In the genomic region with DNA sequence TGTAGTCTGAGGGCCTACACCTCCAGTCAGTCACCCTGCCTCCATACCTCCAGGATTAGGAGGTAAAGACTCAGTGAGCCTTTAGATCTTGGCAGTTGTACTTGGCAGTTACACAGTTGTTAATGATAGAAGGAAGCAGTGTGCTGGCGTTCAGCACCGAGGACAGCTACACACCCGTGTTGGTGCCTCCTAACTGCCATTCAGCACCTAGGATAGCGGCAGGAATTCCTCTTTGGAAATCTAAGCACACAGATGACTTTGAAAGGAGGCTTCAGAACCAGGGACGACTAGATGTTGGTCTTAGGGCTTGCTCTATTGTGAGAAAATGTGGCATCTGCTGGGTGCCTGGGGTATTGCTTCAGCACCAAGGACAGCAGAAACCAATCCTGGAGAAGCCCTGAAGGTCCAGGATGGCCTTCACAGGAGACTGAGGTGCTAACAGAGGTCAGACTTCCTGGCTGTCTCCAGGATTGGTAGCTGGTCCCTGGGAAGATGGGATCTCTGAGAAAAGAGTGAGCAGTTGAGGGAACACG, we compare ENCODE assay signal across 8 mouse cellular contexts. TPM values are rescaled to one million over a fixed set of nuclear protein-coding genes. Genes with fewer than 3 reads are reported as not detected.
DNase-seq lines count a peak whose midpoint lies in the region; ATAC-seq and TF ChIP-seq lines count a peak whose summit lies in the region.

No protein-coding gene starts in this region.

- DNase-seq in CD4-positive, CD25-positive, alpha-beta regulatory T cell, adult 2 months (ENCODE audit: low read depth, low spot score), result peak; percentile 54
- DNase-seq in CH12.LX (ENCODE audit: extremely low read depth), result peak; percentile 28
- peak; percentile 71 for DNase-seq in c-Kit-positive CD71-positive TER-119-negative erythroid progenitor cells, embryonic 14.5 days (ENCODE audit: low read depth)
- peak; percentile 72 for DNase-seq in hindbrain, postnatal 0 days (ENCODE audit: low spot score)
- peak; percentile 73 for DNase-seq in liver, embryonic 11.5 days (ENCODE audit: low spot score)
- peak; percentile 72 for DNase-seq in retina, postnatal 1 day
- DNase-seq in cerebellum, adult 18-20 months, result no peak

- TF ChIP-seq RAD21 in CH12.LX (IDR thresholded peaks at IDR 0.05; ENCODE audit: low read depth, low read length), result no peak

- no peaks in the 10 kb centered on the region for H3K27me3 ChIP-seq in CH12.LX (replicated peaks)
- H3K27me3 ChIP-seq in hindbrain, postnatal 0 days (ENCODE audit: insufficient read depth, low read length), result no peaks in the 10 kb centered on the region
- no peaks in the 10 kb centered on the region for H3K27me3 ChIP-seq in liver, embryonic 11.5 days (replicated peaks; ENCODE audit: control insufficient read depth, insufficient read depth, low read length)

- H3K4me1 ChIP-seq in CH12.LX (ENCODE audit: control insufficient read depth in 1 of 2, insufficient read depth in 2 of 2), result no peaks in the 10 kb centered on the region
- no peaks in the 10 kb centered on the region for H3K4me1 ChIP-seq in hindbrain, postnatal 0 days (ENCODE audit: insufficient read depth, low read length)
- H3K4me1 ChIP-seq in liver, embryonic 11.5 days (replicated peaks; ENCODE audit: control insufficient read depth, insufficient read depth, low read length), result peaks cover 23% of the 10 kb centered on the region

- H3K4me3 ChIP-seq in CH12.LX (replicated peaks in 1 of 3; ENCODE audit: low read depth in 2 of 3, low read length in 2 of 3, poor library complexity in 1 of 3), result no peak overlapping the region
- no peak overlapping the region for H3K4me3 ChIP-seq in hindbrain, postnatal 0 days (ENCODE audit: low read length)
- H3K4me3 ChIP-seq in liver, embryonic 11.5 days (ENCODE audit: low read depth, low read length), result no peak overlapping the region

- H3K27ac ChIP-seq in CH12.LX (ENCODE audit: insufficient read depth, low read depth), result no peak overlapping the region
- no peak overlapping the region for H3K27ac ChIP-seq in hindbrain, postnatal 0 days
- H3K27ac ChIP-seq in liver, embryonic 11.5 days (ENCODE audit: low read depth, low read length), result no peak overlapping the region

- no peak for TF ChIP-seq POLR2A in CH12.LX (IDR thresholded peaks at IDR 0.05; ENCODE audit: low read depth, low read length)

- TF ChIP-seq EP300 in CH12.LX (IDR thresholded peaks at IDR 0.05; ENCODE audit: low read length), result no peak

- WGBS in hindbrain, postnatal 0 days, result 22% methylated on average over 6 of the region's 6 CpGs
- WGBS in liver, embryonic 11.5 days, result 20% methylated on average over 6 of the region's 6 CpGs

- no peaks in the 10 kb centered on the region for H3K79me2 ChIP-seq in CH12.LX (replicated peaks; ENCODE audit: control insufficient read depth, extremely low read depth, insufficient read depth, poor library complexity, severe bottlenecking)

- no peak overlapping the region for H3K4me2 ChIP-seq in CH12.LX (ENCODE audit: insufficient read depth, low read depth, poor library complexity, severe bottlenecking)
- H3K4me2 ChIP-seq in hindbrain, postnatal 0 days (ENCODE audit: low read depth, low read length), result no peak overlapping the region
- no peak overlapping the region for H3K4me2 ChIP-seq in liver, embryonic 11.5 days

- H3K9me3 ChIP-seq in CH12.LX (replicated peaks; ENCODE audit: low read length), result no peaks in the 10 kb centered on the region
- no peaks in the 10 kb centered on the region for H3K9me3 ChIP-seq in hindbrain, postnatal 0 days (ENCODE audit: low read length)
- no peaks in the 10 kb centered on the region for H3K9me3 ChIP-seq in liver, embryonic 11.5 days (ENCODE audit: control insufficient read depth, low read length)

- H3K9ac ChIP-seq in CH12.LX (ENCODE audit: insufficient read depth, low read depth), result no peak overlapping the region
- H3K9ac ChIP-seq in hindbrain, postnatal 0 days (replicated peaks; ENCODE audit: low read length), result no peak overlapping the region
- no peak overlapping the region for H3K9ac ChIP-seq in liver, embryonic 11.5 days (ENCODE audit: low read depth, low read length)

- peaks cover 66 to 99% of the 10 kb centered on the region in 2 experiments for H3K36me3 ChIP-seq in CH12.LX (replicated peaks in 1 of 2; ENCODE audit: control insufficient read depth in 1 of 2, insufficient read depth in 1 of 2, low read length in 1 of 2)
- H3K36me3 ChIP-seq in hindbrain, postnatal 0 days (ENCODE audit: insufficient read depth, low read length), result peaks cover 35% of the 10 kb centered on the region; the same call in 1 of the 2 replicates
- H3K36me3 ChIP-seq in liver, embryonic 11.5 days (ENCODE audit: control insufficient read depth, insufficient read depth, low read length), result peaks cover 21% of the 10 kb centered on the region; the same call in 1 of the 2 replicates

- dilution Hi-C loops in CH12.LX (cut with MboI; ENCODE audit: extremely low pct_ligation_motif_present, extremely low pct_unique_long_range_greater_than_20kb, low sequenced_read_pairs), result no loop called here

- in situ Hi-C loops in CH12.LX (cut with MboI; ENCODE audit: low pct_ligation_motif_present, low pct_unique_long_range_greater_than_20kb, low sequenced_read_pairs), result no loop called here

- ATAC-seq in CD4-positive, CD25-positive, alpha-beta regulatory T cell, adult 4 months, result no peak
- 0 out of 2 replicates have a peak, but pooled peaks have one; percentile 56 for ATAC-seq in hindbrain, postnatal 0 days
- no peak for ATAC-seq in liver, embryonic 11.5 days (replicated peaks; ENCODE audit: low FRiP score)

- TF ChIP-seq CTCF in CH12.LX (conservative IDR thresholded peaks at IDR 0.05 in 1 of 2, IDR thresholded peaks at IDR 0.05 in 1 of 2; ENCODE audit: low read depth in 2 of 2, low read length in 2 of 2), result no peak
- 0 out of 2 replicates have a peak, but pooled peaks have one; percentile 12 for TF ChIP-seq CTCF in hindbrain, postnatal 0 days (IDR thresholded peaks at IDR 0.05; ENCODE audit: low read depth)

TF ChIP-seq in CH12.LX, 34 proteins besides CTCF, POLR2A, EP300 and RAD21:
- TF ChIP-seq TCF12 (IDR thresholded peaks at IDR 0.05; ENCODE audit: low read depth, low read length) (no peak), IRF4 (IDR thresholded peaks at IDR 0.05; ENCODE audit: low read depth, low read length) (no peak), SIN3A (IDR thresholded peaks at IDR 0.05; ENCODE audit: low read length) (peak; percentile 97), MXI1 (IDR thresholded peaks at IDR 0.05; ENCODE audit: low read depth, low read length) (peak; percentile 90; the same call in 1 of the 2 replicates), ZC3H11A (IDR thresholded peaks at IDR 0.05; ENCODE audit: low read depth, low read length) (no peak), RCOR1 (conservative IDR thresholded peaks at IDR 0.05; ENCODE audit: low read depth, low read length) (no peak), MAZ (IDR thresholded peaks at IDR 0.05; ENCODE audit: low read depth, low read length) (no peak), ELF1 (IDR thresholded peaks at IDR 0.05; ENCODE audit: low read depth, low read length) (no peak), NRF1 (IDR thresholded peaks at IDR 0.05; ENCODE audit: low read depth, low read length) (no peak), BHLHE40 (IDR thresholded peaks at IDR 0.05; ENCODE audit: low read depth, low read length) (no peak)

RNA-seq across cellular contexts. Expression of a gene that starts 19.3 kb away (rescaled TPM):
- under 1 TPM; 0.16 to 0.63 TPM for polyA plus RNA-seq in CD4-positive, CD25-positive, alpha-beta regulatory T cell, adult 4 months (2017; shearing (Covaris generic))
- total RNA-seq in CH12.LX (2012; rRNA removed) (9.3 and 9.6 TPM in 2 replicates), CH12.LX (2014; rRNA removed) (10.0 and 10.5 TPM in 2 replicates)
- polyA plus RNA-seq in CH12.LX (2012; ENCODE audit: insufficient read length, low read depth), result 6.8 and 8.7 TPM in 2 replicates
- 0.84 and 1.8 TPM in 2 replicates for total RNA-seq in hindbrain, postnatal 0 days (2014; rRNA removed)
- polyA plus RNA-seq in hindbrain, postnatal 0 days (2015; fragmentation: Nextera tagmentation; extraction: Ambion mirVana), result 0.68 and 0.73 TPM in 2 replicates
- 2.7 TPM in 2 replicates for polyA plus RNA-seq in liver, embryonic 11.5 days (2014; fragmentation: Nextera tagmentation; extraction: Ambion mirVana)

RNA-seq across cellular contexts. Expression of a gene that starts 21.9 kb away (rescaled TPM):
- 10 to 100 TPM; 79.6 to 97.6 TPM for polyA plus RNA-seq in CD4-positive, CD25-positive, alpha-beta regulatory T cell, adult 4 months (2017; shearing (Covaris generic))
- total RNA-seq in CH12.LX (2012; rRNA removed) (27.6 and 30.0 TPM in 2 replicates), CH12.LX (2014; rRNA removed) (29.5 and 34.2 TPM in 2 replicates)
- 42.3 and 50.4 TPM in 2 replicates for polyA plus RNA-seq in CH12.LX (2012; ENCODE audit: insufficient read length, low read depth)
- 22.3 and 25.3 TPM in 2 replicates for total RNA-seq in hindbrain, postnatal 0 days (2014; rRNA removed)
- 28.2 and 33.0 TPM in 2 replicates for polyA plus RNA-seq in hindbrain, postnatal 0 days (2015; fragmentation: Nextera tagmentation; extraction: Ambion mirVana)
- 36.4 and 39.2 TPM in 2 replicates for polyA plus RNA-seq in liver, embryonic 11.5 days (2014; fragmentation: Nextera tagmentation; extraction: Ambion mirVana)

RNA-seq across cellular contexts. Expression of a gene that starts 45.8 kb away (rescaled TPM):
- polyA plus RNA-seq in CD4-positive, CD25-positive, alpha-beta regulatory T cell, adult 4 months (2017; shearing (Covaris generic)), result 10 to 100 TPM; 27.3 to 57.8 TPM
- total RNA-seq in CH12.LX (2012; rRNA removed), result 93.2 and 101 TPM in 2 replicates
- 84.1 and 93.3 TPM in 2 replicates for total RNA-seq in CH12.LX (2014; rRNA removed)
- 146 and 151 TPM in 2 replicates for polyA plus RNA-seq in CH12.LX (2012; ENCODE audit: insufficient read length, low read depth)
- total RNA-seq in hindbrain, postnatal 0 days (2014; rRNA removed), result 67.0 and 69.0 TPM in 2 replicates
- 42.9 and 46.4 TPM in 2 replicates for polyA plus RNA-seq in hindbrain, postnatal 0 days (2015; fragmentation: Nextera tagmentation; extraction: Ambion mirVana)
- 85.7 and 91.4 TPM in 2 replicates for polyA plus RNA-seq in liver, embryonic 11.5 days (2014; fragmentation: Nextera tagmentation; extraction: Ambion mirVana)

RNA-seq across cellular contexts. Expression of a gene that starts 46.1 kb away (rescaled TPM):
- polyA plus RNA-seq in CD4-positive, CD25-positive, alpha-beta regulatory T cell, adult 4 months (2017; shearing (Covaris generic)), result 1 to 10 TPM; 1.9 to 3.6 TPM
- total RNA-seq in CH12.LX (2012; rRNA removed) (42.2 and 57.5 TPM in 2 replicates), CH12.LX (2014; rRNA removed) (11.8 and 17.6 TPM in 2 replicates)
- polyA plus RNA-seq in CH12.LX (2012; ENCODE audit: insufficient read length, low read depth), result 49.2 and 58.2 TPM in 2 replicates
- total RNA-seq in hindbrain, postnatal 0 days (2014; rRNA removed), result 0.47 and 0.68 TPM in 2 replicates
- 0.52 and 0.58 TPM in 2 replicates for polyA plus RNA-seq in hindbrain, postnatal 0 days (2015; fragmentation: Nextera tagmentation; extraction: Ambion mirVana)
- 1.3 and 2.9 TPM in 2 replicates for polyA plus RNA-seq in liver, embryonic 11.5 days (2014; fragmentation: Nextera tagmentation; extraction: Ambion mirVana)

RNA-seq across cellular contexts. Expression of a gene that starts 46.3 kb away (rescaled TPM):
- under 1 TPM; 0.19 to 0.35 TPM for polyA plus RNA-seq in CD4-positive, CD25-positive, alpha-beta regulatory T cell, adult 4 months (2017; shearing (Covaris generic))
- total RNA-seq in CH12.LX (2012; rRNA removed) (34.0 and 71.1 TPM in 2 replicates), CH12.LX (2014; rRNA removed) (12.0 and 13.4 TPM in 2 replicates)
- polyA plus RNA-seq in CH12.LX (2012; ENCODE audit: insufficient read length, low read depth), result 82.3 and 84.5 TPM in 2 replicates
- total RNA-seq in hindbrain, postnatal 0 days (2014; rRNA removed), result 10.1 and 15.8 TPM in 2 replicates
- 4.1 and 4.4 TPM in 2 replicates for polyA plus RNA-seq in hindbrain, postnatal 0 days (2015; fragmentation: Nextera tagmentation; extraction: Ambion mirVana)
- 3.9 and 4.2 TPM in 2 replicates for polyA plus RNA-seq in liver, embryonic 11.5 days (2014; fragmentation: Nextera tagmentation; extraction: Ambion mirVana)

Comparison
In these comparisons a context has a peak if more than half of its experiments do, and no peak if none do; other contexts are left out.
1. DNase-seq: peak in CD4-positive, CD25-positive, alpha-beta regulatory T cell, adult 2 months (single experiment), CH12.LX (single experiment), c-Kit-positive CD71-positive TER-119-negative erythroid progenitor cells, embryonic 14.5 days (single experiment), hindbrain, postnatal 0 days (single experiment), liver, embryonic 11.5 days (single experiment) and retina, postnatal 1 day (single experiment); none in cerebellum, adult 18-20 months (0 of 2).